Mouse (Mus musculus): ENCODE data around the gene Gfra1. TPM values are rescaled to one million over a fixed set of nuclear protein-coding genes. Genes with fewer than 3 reads are reported as not detected.

The Gfra1 gene
- total and polyA plus RNA-seq, 2 experiments from 2014 or later = 32.3 to 59.8 TPM

GRCm38 (mm10) chr19:58254172-58254571, 201.5 kb downstream of the Gfra1 start:
- ATAC-seq = no peak
- WGBS = 73% methylated on average over 3 of the region's 3 CpGs

GRCm38 (mm10) chr19:58251698-58252097, 204.0 kb downstream of the Gfra1 start:
- Histone ChIP-seq H3K4me3 (ENCODE audit: low read length) (no peak overlapping the region), H3K4me2 (ENCODE audit: low read depth, low read length) (no peak overlapping the region), H3K27ac (no peak overlapping the region), H3K36me3 (ENCODE audit: insufficient read depth, low read length) (no peaks in the 10 kb centered on the region), H3K9ac (replicated peaks; ENCODE audit: low read length) (no peak overlapping the region), H3K4me1 (ENCODE audit: insufficient read depth, low read length) (no peaks in the 10 kb centered on the region), H3K9me3 (ENCODE audit: low read length) (no peaks in the 10 kb centered on the region), H3K27me3 (ENCODE audit: insufficient read depth, low read length) (no peaks in the 10 kb centered on the region)
- WGBS = 83% methylated on average over 4 of the region's 4 CpGs
- no peak for TF ChIP-seq CTCF (IDR thresholded peaks at IDR 0.05; ENCODE audit: low read depth)
- DNase-seq (ENCODE audit: low spot score) (no peak), ATAC-seq (no peak)

More at GRCm38 (mm10) chr19:58254172-58254571, 201.5 kb downstream of the Gfra1 start:
- H3K9me3 ChIP-seq (ENCODE audit: low read length) = no peaks in the 10 kb centered on the region
- no peak overlapping the region for H3K27ac ChIP-seq
- no peak for DNase-seq (ENCODE audit: low spot score)
- no peaks in the 10 kb centered on the region for H3K4me1 ChIP-seq (ENCODE audit: insufficient read depth, low read length)
- no peak for TF ChIP-seq CTCF (IDR thresholded peaks at IDR 0.05; ENCODE audit: low read depth)
- no peaks in the 10 kb centered on the region for H3K36me3 ChIP-seq (ENCODE audit: insufficient read depth, low read length)
- no peaks in the 10 kb centered on the region for H3K27me3 ChIP-seq (ENCODE audit: insufficient read depth, low read length)
- H3K4me3 ChIP-seq (ENCODE audit: low read length) = no peak overlapping the region
- no peak overlapping the region for H3K4me2 ChIP-seq (ENCODE audit: low read depth, low read length)
- H3K9ac ChIP-seq (replicated peaks; ENCODE audit: low read length) = no peak overlapping the region

GRCm38 (mm10) chr19:58251095-58251494, 204.6 kb downstream of the Gfra1 start:
- no peaks in the 10 kb centered on the region for H3K36me3 ChIP-seq (ENCODE audit: insufficient read depth, low read length)
- no peak overlapping the region for H3K27ac ChIP-seq
- no peak for ATAC-seq
- no peak overlapping the region for H3K4me3 ChIP-seq (ENCODE audit: low read length)
- no peak for DNase-seq (ENCODE audit: low spot score)
- WGBS = 53% methylated on average over 6 of the region's 6 CpGs
- no peaks in the 10 kb centered on the region for H3K9me3 ChIP-seq (ENCODE audit: low read length)
- H3K9ac ChIP-seq (replicated peaks; ENCODE audit: low read length) = no peak overlapping the region
- H3K27me3 ChIP-seq (ENCODE audit: insufficient read depth, low read length) = no peaks in the 10 kb centered on the region
- TF ChIP-seq CTCF (IDR thresholded peaks at IDR 0.05; ENCODE audit: low read depth) = no peak
- H3K4me2 ChIP-seq (ENCODE audit: low read depth, low read length) = no peak overlapping the region
- H3K4me1 ChIP-seq (ENCODE audit: insufficient read depth, low read length) = no peaks in the 10 kb centered on the region

- no peaks in the 10 kb centered on the region for H3K4me1 ChIP-seq (ENCODE audit: insufficient read depth, low read length)
- H3K36me3 ChIP-seq (ENCODE audit: insufficient read depth, low read length) = no peaks in the 10 kb centered on the region
- no peak overlapping the region for H3K4me2 ChIP-seq (ENCODE audit: low read depth, low read length)
- no peak overlapping the region for H3K27ac ChIP-seq
- no peak for ATAC-seq
- no peak for TF ChIP-seq CTCF (IDR thresholded peaks at IDR 0.05; ENCODE audit: low read depth)
- no peaks in the 10 kb centered on the region for H3K9me3 ChIP-seq (ENCODE audit: low read length)
- no peak overlapping the region for H3K4me3 ChIP-seq (ENCODE audit: low read length)
- no peaks in the 10 kb centered on the region for H3K27me3 ChIP-seq (ENCODE audit: insufficient read depth, low read length)
- 90% methylated on average over 8 of the region's 8 CpGs for WGBS
- DNase-seq (ENCODE audit: low spot score) = no peak
- no peak overlapping the region for H3K9ac ChIP-seq (replicated peaks; ENCODE audit: low read length)
Observed at GRCm38 (mm10) chr19:58250237-58250636, 205.5 kb downstream of the Gfra1 start.

GRCm38 (mm10) chr19:58244148-58244547, 211.6 kb downstream of the Gfra1 start:
- ATAC-seq (no peak), DNase-seq (ENCODE audit: low spot score) (no peak)
- no peak overlapping the region for H3K4me2 ChIP-seq (ENCODE audit: low read depth, low read length)
- H3K4me3 ChIP-seq (ENCODE audit: low read length) = no peak overlapping the region
- no peaks in the 10 kb centered on the region; the same call in 1 of the 2 replicates for H3K4me1 ChIP-seq (ENCODE audit: insufficient read depth, low read length)
- no peak for TF ChIP-seq CTCF (IDR thresholded peaks at IDR 0.05; ENCODE audit: low read depth)
- H3K27ac ChIP-seq = no peak overlapping the region
- H3K36me3 ChIP-seq (ENCODE audit: insufficient read depth, low read length) = no peaks in the 10 kb centered on the region
- H3K27me3 ChIP-seq (ENCODE audit: insufficient read depth, low read length) = no peaks in the 10 kb centered on the region
- no peak overlapping the region for H3K9ac ChIP-seq (replicated peaks; ENCODE audit: low read length)
- H3K9me3 ChIP-seq (ENCODE audit: low read length) = no peaks in the 10 kb centered on the region
- 58% methylated on average over 4 of the region's 4 CpGs for WGBS

- H3K9me3 ChIP-seq (ENCODE audit: low read length) = no peaks in the 10 kb centered on the region
- no peak overlapping the region for H3K27ac ChIP-seq
- H3K27me3 ChIP-seq (ENCODE audit: insufficient read depth, low read length) = no peaks in the 10 kb centered on the region
- 60% methylated on average over 1 of the region's 1 CpGs for WGBS
- no peak overlapping the region for H3K4me2 ChIP-seq (ENCODE audit: low read depth, low read length)
- TF ChIP-seq CTCF (IDR thresholded peaks at IDR 0.05; ENCODE audit: low read depth) = no peak
- DNase-seq (ENCODE audit: low spot score) (no peak), ATAC-seq (no peak)
- no peak overlapping the region for H3K9ac ChIP-seq (replicated peaks; ENCODE audit: low read length)
- no peak overlapping the region for H3K4me3 ChIP-seq (ENCODE audit: low read length)
- H3K4me1 ChIP-seq (ENCODE audit: insufficient read depth, low read length) = no peaks in the 10 kb centered on the region; the same call in 1 of the 2 replicates
- no peaks in the 10 kb centered on the region for H3K36me3 ChIP-seq (ENCODE audit: insufficient read depth, low read length)
Observed at GRCm38 (mm10) chr19:58243604-58244003, 212.1 kb downstream of the Gfra1 start.

- DNase-seq (ENCODE audit: low spot score) = no peak
- TF ChIP-seq CTCF (IDR thresholded peaks at IDR 0.05; ENCODE audit: low read depth) = no peak
- Histone ChIP-seq H3K9me3 (ENCODE audit: low read length) (no peaks in the 10 kb centered on the region), H3K4me3 (ENCODE audit: low read length) (no peak overlapping the region), H3K9ac (replicated peaks; ENCODE audit: low read length) (no peak overlapping the region), H3K4me1 (ENCODE audit: insufficient read depth, low read length) (no peaks in the 10 kb centered on the region), H3K27me3 (ENCODE audit: insufficient read depth, low read length) (no peaks in the 10 kb centered on the region), H3K36me3 (ENCODE audit: insufficient read depth, low read length) (no peaks in the 10 kb centered on the region), H3K4me2 (ENCODE audit: low read depth, low read length) (no peak overlapping the region), H3K27ac (no peak overlapping the region)
- WGBS = 79% methylated on average over 8 of the region's 8 CpGs
- no peak for ATAC-seq
Observed at GRCm38 (mm10) chr19:58238325-58238724, 217.4 kb downstream of the Gfra1 start.
